Mouse (Mus musculus): Measurements from ENCODE around the gene Ttll5. TPM values are rescaled to one million over a fixed set of nuclear protein-coding genes. Genes with fewer than 3 reads are reported as not detected.

The Ttll5 gene
- polyA plus RNA-seq, 1 experiment from 2014 or later = 3.7 TPM

GRCm38 (mm10) chr12:86088042-86088441 lies 263.6 kb downstream of the Ttll5 start:
- Histone ChIP-seq H3K4me1 (replicated peaks; ENCODE audit: control insufficient read depth, insufficient read depth) (no peaks in the 10 kb centered on the region), H3K9ac (ENCODE audit: low read length) (no peak overlapping the region), H3K4me3 (ENCODE audit: low read depth, low read length) (no peak overlapping the region), H3K27me3 (ENCODE audit: control insufficient read depth, insufficient read depth, low read length) (no peaks in the 10 kb centered on the region), H3K9me3 (ENCODE audit: control insufficient read depth, low read length) (no peaks in the 10 kb centered on the region), H3K36me3 (ENCODE audit: control insufficient read depth, insufficient read depth, low read length) (no peaks in the 10 kb centered on the region), H3K4me2 (replicated peaks; ENCODE audit: low read depth) (no peak overlapping the region), H3K27ac (replicated peaks) (no peak overlapping the region)
- WGBS = 76% methylated on average over 7 of the region's 7 CpGs
- DNase-seq (ENCODE audit: low spot score) = no peak
- ATAC-seq (ENCODE audit: low FRiP score, low TSS enrichment) = no peak
- TF ChIP-seq EP300 (optimal IDR thresholded peaks at IDR 0.05) = no peak
- no peak for TF ChIP-seq CTCF (IDR thresholded peaks at IDR 0.05; ENCODE audit: low read depth)

GRCm38 (mm10) chr12:86090764-86091163 lies 266.3 kb downstream of the Ttll5 start:
- no peaks in the 10 kb centered on the region for H3K4me1 ChIP-seq (replicated peaks; ENCODE audit: control insufficient read depth, insufficient read depth)
- H3K36me3 ChIP-seq (ENCODE audit: control insufficient read depth, insufficient read depth, low read length) = no peaks in the 10 kb centered on the region
- 70% methylated on average over 4 of the region's 4 CpGs for WGBS
- H3K4me2 ChIP-seq (replicated peaks; ENCODE audit: low read depth) = no peak overlapping the region
- no peak for TF ChIP-seq CTCF (IDR thresholded peaks at IDR 0.05; ENCODE audit: low read depth)
- TF ChIP-seq EP300 (optimal IDR thresholded peaks at IDR 0.05) = no peak
- H3K4me3 ChIP-seq (ENCODE audit: low read depth, low read length) = no peak overlapping the region
- ATAC-seq (ENCODE audit: low FRiP score, low TSS enrichment) (no peak), DNase-seq (ENCODE audit: low spot score) (no peak)
- no peaks in the 10 kb centered on the region for H3K9me3 ChIP-seq (ENCODE audit: control insufficient read depth, low read length)
- H3K9ac ChIP-seq (ENCODE audit: low read length) = no peak overlapping the region
- no peak overlapping the region for H3K27ac ChIP-seq (replicated peaks)
- H3K27me3 ChIP-seq (ENCODE audit: control insufficient read depth, insufficient read depth, low read length) = no peaks in the 10 kb centered on the region

DNA sequence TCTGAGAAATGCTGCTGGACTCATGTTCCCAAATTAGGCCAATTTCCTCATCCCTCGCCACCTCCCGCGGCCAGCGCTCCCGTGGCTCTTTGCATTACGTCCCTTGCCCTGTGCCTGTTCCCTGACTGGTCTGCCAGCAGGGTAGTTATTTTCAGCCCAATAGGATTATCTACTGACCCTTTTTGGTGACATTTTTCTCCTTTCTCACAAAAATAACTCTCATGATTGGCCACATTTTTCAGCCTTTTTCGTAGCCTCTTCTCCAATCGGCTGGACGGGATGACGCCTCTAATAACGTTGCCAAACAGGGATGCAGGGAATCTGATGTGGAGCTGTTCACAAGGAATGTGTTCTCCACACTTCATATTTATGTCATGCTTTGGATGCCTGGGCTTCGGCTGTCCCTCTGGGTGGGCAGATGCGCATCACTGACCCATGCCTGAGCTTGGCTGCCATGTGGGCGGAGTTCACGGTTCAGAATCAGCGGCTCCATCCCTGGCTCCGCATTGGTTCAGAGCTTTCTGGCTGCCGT lies 267.2 kb downstream of the Ttll5 start:
- TF ChIP-seq EP300 (optimal IDR thresholded peaks at IDR 0.05) = no peak
- TF ChIP-seq CTCF (IDR thresholded peaks at IDR 0.05; ENCODE audit: low read depth) = no peak
- no peaks in the 10 kb centered on the region for H3K9me3 ChIP-seq (ENCODE audit: control insufficient read depth, low read length)
- H3K4me1 ChIP-seq (replicated peaks; ENCODE audit: control insufficient read depth, insufficient read depth) = no peaks in the 10 kb centered on the region
- no peaks in the 10 kb centered on the region for H3K27me3 ChIP-seq (ENCODE audit: control insufficient read depth, insufficient read depth, low read length)
- no peaks in the 10 kb centered on the region for H3K36me3 ChIP-seq (ENCODE audit: control insufficient read depth, insufficient read depth, low read length)
- DNase-seq (ENCODE audit: low spot score) (no peak), ATAC-seq (ENCODE audit: low FRiP score, low TSS enrichment) (peak; percentile 33; the same call in 1 of the 2 replicates)
- H3K9ac ChIP-seq (ENCODE audit: low read length) = no peak overlapping the region
- WGBS = 63% methylated on average over 18 of the region's 18 CpGs
- H3K4me3 ChIP-seq (ENCODE audit: low read depth, low read length) = no peak overlapping the region
- no peak overlapping the region for H3K4me2 ChIP-seq (replicated peaks; ENCODE audit: low read depth)
- no peak overlapping the region for H3K27ac ChIP-seq (replicated peaks)

DNA sequence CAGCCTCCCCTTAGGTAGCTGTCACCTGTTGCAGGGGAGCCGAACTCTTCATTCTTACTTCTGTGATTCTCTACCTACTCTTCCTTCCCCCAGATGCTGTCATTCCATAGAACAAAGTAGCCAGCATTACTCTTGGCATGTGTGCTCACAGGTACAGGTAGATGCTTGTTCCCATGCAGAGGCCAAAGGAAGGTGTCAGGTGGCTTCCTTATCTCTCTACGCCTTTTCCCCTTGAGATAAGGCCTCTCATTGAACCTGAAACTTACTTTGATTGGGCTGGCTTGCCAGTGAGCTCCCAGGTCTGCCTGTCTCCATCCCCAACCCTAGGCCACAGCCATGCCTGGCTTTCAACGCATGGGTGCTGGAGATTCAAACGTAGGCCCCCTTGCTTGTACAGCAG lies 269.6 kb downstream of the Ttll5 start:
- Histone ChIP-seq H3K27me3 (ENCODE audit: control insufficient read depth, insufficient read depth, low read length) (no peaks in the 10 kb centered on the region), H3K9ac (ENCODE audit: low read length) (no peak overlapping the region), H3K9me3 (ENCODE audit: control insufficient read depth, low read length) (no peaks in the 10 kb centered on the region), H3K4me1 (replicated peaks; ENCODE audit: control insufficient read depth, insufficient read depth) (no peaks in the 10 kb centered on the region), H3K36me3 (ENCODE audit: control insufficient read depth, insufficient read depth, low read length) (no peaks in the 10 kb centered on the region), H3K4me3 (ENCODE audit: low read depth, low read length) (no peak overlapping the region), H3K4me2 (replicated peaks; ENCODE audit: low read depth) (no peak overlapping the region), H3K27ac (replicated peaks) (no peak overlapping the region)
- ATAC-seq (ENCODE audit: low FRiP score, low TSS enrichment) = no peak
- WGBS = 74% methylated on average over 4 of the region's 4 CpGs
- DNase-seq (ENCODE audit: low spot score) = no peak
- no peak for TF ChIP-seq CTCF (IDR thresholded peaks at IDR 0.05; ENCODE audit: low read depth)
- no peak for TF ChIP-seq EP300 (optimal IDR thresholded peaks at IDR 0.05)

GRCm38 (mm10) chr12:86095806-86096205 lies 271.3 kb downstream of the Ttll5 start:
- H3K9ac ChIP-seq (ENCODE audit: low read length) = no peak overlapping the region
- no peak overlapping the region for H3K4me2 ChIP-seq (replicated peaks; ENCODE audit: low read depth)
- H3K4me1 ChIP-seq (replicated peaks; ENCODE audit: control insufficient read depth, insufficient read depth) = no peaks in the 10 kb centered on the region
- no peaks in the 10 kb centered on the region for H3K27me3 ChIP-seq (ENCODE audit: control insufficient read depth, insufficient read depth, low read length)
- 83% methylated on average over 4 of the region's 4 CpGs for WGBS
- no peak for DNase-seq (ENCODE audit: low spot score)
- H3K9me3 ChIP-seq (ENCODE audit: control insufficient read depth, low read length) = no peaks in the 10 kb centered on the region
- H3K36me3 ChIP-seq (ENCODE audit: control insufficient read depth, insufficient read depth, low read length) = no peaks in the 10 kb centered on the region
- ATAC-seq (ENCODE audit: low FRiP score, low TSS enrichment) = no peak
- no peak overlapping the region for H3K27ac ChIP-seq (replicated peaks)
- TF ChIP-seq EP300 (optimal IDR thresholded peaks at IDR 0.05) = no peak
- TF ChIP-seq CTCF (IDR thresholded peaks at IDR 0.05; ENCODE audit: low read depth) = no peak
- no peak overlapping the region for H3K4me3 ChIP-seq (ENCODE audit: low read depth, low read length)

DNA sequence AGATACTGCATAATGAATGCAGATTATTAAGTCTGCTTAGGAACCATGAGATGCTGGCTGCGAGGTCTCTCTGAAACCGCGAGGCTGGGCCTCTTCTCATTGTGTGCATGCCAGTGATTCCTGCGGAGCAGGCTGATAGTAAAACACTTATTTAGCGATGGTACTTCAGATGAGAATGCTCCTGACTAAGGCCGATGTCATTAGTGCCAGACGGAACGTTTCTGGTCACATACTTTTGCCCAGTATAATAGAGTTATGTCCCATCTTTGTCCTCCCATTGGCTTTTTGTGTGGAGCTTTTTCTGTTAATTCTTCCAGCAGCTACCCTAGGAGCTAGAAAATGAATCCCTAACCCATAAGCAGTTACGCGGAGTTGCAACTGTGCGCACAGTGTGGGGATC lies 273.3 kb downstream of the Ttll5 start:
- H3K27me3 ChIP-seq (ENCODE audit: control insufficient read depth, insufficient read depth, low read length) = no peaks in the 10 kb centered on the region
- WGBS = 87% methylated on average over 11 of the region's 11 CpGs
- H3K27ac ChIP-seq (replicated peaks) = no peak overlapping the region
- no peaks in the 10 kb centered on the region; the same call in 1 of the 2 replicates for H3K36me3 ChIP-seq (ENCODE audit: control insufficient read depth, insufficient read depth, low read length)
- no peak overlapping the region for H3K4me2 ChIP-seq (replicated peaks; ENCODE audit: low read depth)
- H3K9me3 ChIP-seq (ENCODE audit: control insufficient read depth, low read length) = no peaks in the 10 kb centered on the region
- no peak for ATAC-seq (ENCODE audit: low FRiP score, low TSS enrichment)
- H3K4me1 ChIP-seq (replicated peaks; ENCODE audit: control insufficient read depth, insufficient read depth) = no peaks in the 10 kb centered on the region
- no peak for TF ChIP-seq CTCF (IDR thresholded peaks at IDR 0.05; ENCODE audit: low read depth)
- TF ChIP-seq EP300 (optimal IDR thresholded peaks at IDR 0.05) = no peak
- no peak for DNase-seq (ENCODE audit: low spot score)
- H3K9ac ChIP-seq (ENCODE audit: low read length) = no peak overlapping the region
- no peak overlapping the region for H3K4me3 ChIP-seq (ENCODE audit: low read depth, low read length)

Measured in stomach, postnatal 0 days (tissue).